Mouse (Mus musculus) heart, adult 2 months (tissue): ENCODE measurements at regions not wholly inside any gene's neighbourhood (a gene's known extent, or its start where the extent isn't known, plus 50 kb on each side); places are given as distances from the start of the nearest gene placed in this dataset.

Experiments used
- DNase-seq, 2 experiments: peaks; one replicate each; pipeline ENCODE4 v3.0.0; 2021
- H3K27ac ChIP-seq: fragments of 200-600 bp; 2 replicates; pipeline ENCODE4 v1.8.1; 2022
- H3K27me3 ChIP-seq: fragments of 200-500 bp; 2 replicates; pipeline ENCODE4 v1.6.1; 2012; ENCODE audit warnings: mild to moderate bottlenecking, low read length, inconsistent platforms, mixed read lengths; ENCODE audit not compliant: control insufficient read depth, insufficient read depth
- H3K36me3 ChIP-seq: fragments of 200-500 bp; 2 replicates; pipeline ENCODE4 v1.6.1; 2012; ENCODE audit warnings: low read length, inconsistent platforms; ENCODE audit not compliant: control insufficient read depth, insufficient read depth
- H3K4me1 ChIP-seq: fragments of 200-500 bp; 2 replicates; pipeline ENCODE4 v1.6.1; 2011; ENCODE audit warnings: low read length; ENCODE audit not compliant: control insufficient read depth, insufficient read depth
- H3K4me3 ChIP-seq: fragments of 200-600 bp; 2 replicates; pipeline ENCODE4 v1.8.1; 2022
- H3K79me2 ChIP-seq: fragments of 200-500 bp; replicated peaks from 2 replicates; pipeline ENCODE4 v1.6.1; 2012; ENCODE audit warnings: mild to moderate bottlenecking, inconsistent platforms, low read length, moderate library complexity, mixed read lengths; ENCODE audit not compliant: control insufficient read depth, insufficient read depth
- H3K9ac ChIP-seq: fragments of 200-500 bp; 2 replicates; pipeline ENCODE4 v1.6.1; 2012; ENCODE audit warnings: low read depth, mild to moderate bottlenecking, control low read depth, inconsistent platforms, low read length, mixed read lengths
- CTCF ChIP-seq: fragments of 200-600 bp; IDR thresholded peaks from 2 replicates; pipeline ENCODE4 v1.8.1; 2022; ENCODE audit warnings: antibody characterized with exemption, mild to moderate bottlenecking, moderate library complexity
- EP300 ChIP-seq: fragments of 200-500 bp; IDR thresholded peaks from 2 replicates; pipeline ENCODE4 v1.6.1; 2011; ENCODE audit warnings: low read depth, low read length, control low read depth; ENCODE audit not compliant: insufficient read depth
- POLR2A ChIP-seq: fragments of 200-500 bp; IDR thresholded peaks from 2 replicates; pipeline ENCODE4 v1.6.1; 2011; ENCODE audit warnings: mild to moderate bottlenecking, low read depth, low read length, control low read depth; ENCODE audit not compliant: insufficient read depth
- WGBS: fragments of 180-500 bp; shearing (Covaris S2); methylation state at CpG from one replicate; pipeline ENCODE4 v1.1.7; 2018; 5-methylcytosine and 5-hydroxymethylcytosine counted together
- intact Hi-C: fragments of 180-260 bp; cut with DNase I; formaldehyde crosslinking; loops from one replicate; pipeline ENCODE4 v1.15.1; 2025

DNA sequence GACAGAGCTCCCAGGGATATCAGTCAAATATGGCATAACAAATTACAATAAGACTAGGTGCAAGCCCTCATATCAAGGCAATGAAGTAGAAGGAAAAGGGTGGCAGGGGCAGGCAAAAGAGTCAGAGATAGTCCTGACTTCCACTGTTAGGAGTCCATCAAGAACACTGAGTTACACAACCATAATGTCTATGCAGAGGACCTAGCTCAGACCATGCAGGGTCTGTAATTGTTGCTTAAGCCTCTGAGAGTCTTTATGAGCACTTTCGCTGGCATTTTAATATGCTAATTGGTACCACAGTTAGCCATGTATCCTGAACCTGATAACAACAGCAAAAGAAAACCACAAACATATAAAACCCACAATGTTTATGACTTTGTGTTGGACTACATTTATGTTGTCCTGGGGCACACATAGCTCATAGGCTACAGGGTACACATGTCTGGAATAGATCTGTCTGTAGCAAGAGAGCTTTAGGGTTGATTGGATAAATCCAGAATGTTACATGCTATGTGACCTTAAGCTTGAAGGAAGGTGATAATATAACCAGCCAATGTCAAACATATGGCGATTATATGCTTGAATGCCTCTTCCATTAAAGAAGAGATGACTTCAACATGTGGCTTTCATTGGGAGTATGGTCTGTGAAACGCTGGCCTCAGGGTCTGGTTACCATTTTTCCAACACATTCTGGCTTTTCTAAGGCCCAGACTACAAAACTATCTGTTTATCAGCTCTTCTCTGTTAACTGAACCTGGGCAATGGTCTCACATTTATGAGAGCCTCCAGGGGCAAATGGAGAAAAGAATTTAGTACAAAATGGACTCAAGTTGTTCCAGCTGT lies 836.6 kb downstream of the Gm9195 start:
- Histone ChIP-seq H3K4me3 (no peak overlapping the region), H3K27me3 (no peaks in the 10 kb centered on the region), H3K4me1 (no peaks in the 10 kb centered on the region), H3K36me3 (no peaks in the 10 kb centered on the region), H3K27ac (no peak overlapping the region), H3K9ac (no peak overlapping the region), H3K79me2 (no peaks in the 10 kb centered on the region)
- WGBS = 80% methylated on average over 3 of the region's 3 CpGs
- no peak for DNase-seq
- TF ChIP-seq POLR2A (no peak), EP300 (no peak), CTCF (no peak)
- intact Hi-C loops = no loop called here

DNA sequence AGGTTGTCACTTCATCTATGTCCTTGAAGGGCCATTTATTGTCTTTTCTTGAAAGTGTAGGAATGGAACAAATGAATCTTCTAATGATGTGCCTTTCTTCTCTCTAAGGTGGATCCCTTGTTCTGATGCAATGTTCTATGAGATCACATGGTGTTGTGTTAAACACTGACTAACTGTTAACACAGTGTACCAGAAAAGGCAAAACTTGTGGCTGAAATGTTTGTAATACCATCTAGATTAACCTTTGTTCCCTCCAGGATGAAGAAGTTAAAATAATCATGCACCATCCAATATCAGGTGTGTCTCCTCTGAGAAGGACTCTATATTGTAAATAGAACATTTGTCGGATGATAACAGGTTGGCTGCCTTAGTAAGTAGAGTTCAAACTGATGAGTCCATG lies 849.1 kb downstream of the Gm9195 start:
- H3K36me3 ChIP-seq = no peaks in the 10 kb centered on the region
- H3K4me3 ChIP-seq = no peak overlapping the region
- TF ChIP-seq CTCF = no peak
- TF ChIP-seq EP300 = no peak
- TF ChIP-seq POLR2A = no peak
- intact Hi-C loops = no loop called here
- H3K27ac ChIP-seq = no peak overlapping the region
- no peak overlapping the region for H3K9ac ChIP-seq
- H3K4me1 ChIP-seq = no peaks in the 10 kb centered on the region
- no peaks in the 10 kb centered on the region for H3K79me2 ChIP-seq
- H3K27me3 ChIP-seq = no peaks in the 10 kb centered on the region
- no peak for DNase-seq
- 76% methylated on average over 1 of the region's 1 CpGs for WGBS

DNA sequence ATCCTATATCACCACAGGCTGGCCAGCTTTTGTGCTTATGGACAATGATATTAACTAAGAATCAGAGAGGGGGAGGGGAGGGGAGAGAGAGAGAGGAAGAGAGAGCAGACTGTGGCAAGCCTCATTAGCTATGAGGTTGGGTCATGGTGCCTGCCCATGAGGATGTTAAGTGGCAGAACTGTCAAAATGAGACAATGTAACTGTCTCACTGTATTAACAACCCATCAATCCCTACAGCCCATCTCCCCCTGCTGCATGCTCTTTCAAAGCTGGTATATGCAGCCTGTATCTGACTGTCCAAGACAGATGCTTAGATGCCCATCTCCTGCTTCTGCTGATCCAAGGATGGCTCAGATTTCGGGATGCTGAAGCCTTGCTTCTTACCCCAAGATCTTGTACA lies 852.6 kb downstream of the Gm9195 start:
- TF ChIP-seq EP300 = no peak
- no peak for TF ChIP-seq CTCF
- TF ChIP-seq POLR2A = no peak
- Histone ChIP-seq H3K36me3 (no peaks in the 10 kb centered on the region), H3K27ac (no peak overlapping the region), H3K9ac (no peak overlapping the region), H3K4me3 (no peak overlapping the region), H3K27me3 (no peaks in the 10 kb centered on the region), H3K79me2 (no peaks in the 10 kb centered on the region), H3K4me1 (no peaks in the 10 kb centered on the region)
- WGBS = 49% methylated on average over 1 of the region's 1 CpGs
- intact Hi-C loops = loop anchor here (5.0 kb wide), 1 partner anchor 52 kb away; no protein-coding TSS in a partner anchor
- DNase-seq = no peak

DNA sequence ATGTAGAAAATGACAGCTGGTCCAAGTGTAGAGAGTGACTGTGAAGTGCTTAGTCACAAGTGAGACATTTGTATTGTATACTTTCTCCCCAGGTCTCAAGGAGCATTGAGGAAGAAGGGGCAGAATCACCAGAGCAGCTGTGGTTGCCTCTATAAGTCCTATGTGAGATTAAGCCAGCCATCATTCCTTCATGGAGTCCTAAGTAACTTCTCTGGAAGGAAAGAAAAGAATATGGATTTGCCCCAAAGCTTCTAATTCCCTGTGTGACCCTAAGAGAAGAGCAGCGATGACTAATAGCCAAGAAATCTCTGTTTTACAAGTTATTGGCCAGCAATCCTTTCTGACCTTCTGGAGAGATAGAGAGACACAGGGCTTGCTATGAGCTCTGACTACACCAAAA lies 856.5 kb downstream of the Gm9195 start:
- no peak for TF ChIP-seq POLR2A
- TF ChIP-seq EP300 = no peak
- Histone ChIP-seq H3K27me3 (no peaks in the 10 kb centered on the region), H3K27ac (no peak overlapping the region), H3K9ac (no peak overlapping the region), H3K4me1 (no peaks in the 10 kb centered on the region), H3K36me3 (no peaks in the 10 kb centered on the region), H3K79me2 (no peaks in the 10 kb centered on the region), H3K4me3 (no peak overlapping the region)
- 64% methylated on average over 1 of the region's 1 CpGs for WGBS
- DNase-seq = no peak
- intact Hi-C loops = loop anchor here (5.0 kb wide), 1 partner anchor 48 kb away; no protein-coding TSS in a partner anchor

DNA sequence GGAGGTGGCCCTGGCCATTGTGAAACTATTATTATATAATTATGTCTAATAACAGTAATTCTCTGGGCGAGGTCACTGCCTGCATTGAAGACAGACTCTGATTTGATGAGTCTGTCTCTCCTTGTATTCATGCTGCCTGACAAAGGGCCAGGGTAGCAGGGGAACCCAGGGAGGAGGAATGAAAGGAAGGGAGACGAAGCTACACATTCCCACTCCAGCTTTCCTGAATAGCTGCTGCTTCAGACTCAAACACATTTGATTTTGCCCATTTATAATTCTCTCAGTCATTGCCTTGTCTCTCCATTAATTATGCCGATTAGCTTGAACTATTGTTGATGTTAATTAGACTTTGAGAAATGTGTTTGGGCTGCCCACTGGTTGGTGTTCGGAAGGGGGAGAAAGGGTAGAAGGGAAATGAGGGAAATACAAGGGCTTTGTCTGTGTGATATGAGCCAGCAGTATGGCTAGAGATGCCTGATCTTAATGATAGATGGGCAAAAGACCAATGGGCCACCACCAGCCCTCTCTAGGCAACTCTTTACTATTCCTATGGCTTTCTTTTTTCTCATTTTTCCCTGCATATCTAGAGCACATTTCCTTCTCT lies 881.8 kb downstream of the Gm9195 start:
- H3K9ac ChIP-seq = no peak overlapping the region
- intact Hi-C loops = no loop called here
- H3K79me2 ChIP-seq = no peaks in the 10 kb centered on the region
- no peak for DNase-seq
- TF ChIP-seq CTCF (no peak), EP300 (no peak), POLR2A (no peak)
- no peaks in the 10 kb centered on the region for H3K27me3 ChIP-seq
- H3K36me3 ChIP-seq = no peaks in the 10 kb centered on the region
- no peaks in the 10 kb centered on the region for H3K4me1 ChIP-seq
- 84% methylated on average over 4 of the region's 4 CpGs for WGBS
- H3K4me3 ChIP-seq = no peak overlapping the region
- H3K27ac ChIP-seq = no peak overlapping the region

DNA sequence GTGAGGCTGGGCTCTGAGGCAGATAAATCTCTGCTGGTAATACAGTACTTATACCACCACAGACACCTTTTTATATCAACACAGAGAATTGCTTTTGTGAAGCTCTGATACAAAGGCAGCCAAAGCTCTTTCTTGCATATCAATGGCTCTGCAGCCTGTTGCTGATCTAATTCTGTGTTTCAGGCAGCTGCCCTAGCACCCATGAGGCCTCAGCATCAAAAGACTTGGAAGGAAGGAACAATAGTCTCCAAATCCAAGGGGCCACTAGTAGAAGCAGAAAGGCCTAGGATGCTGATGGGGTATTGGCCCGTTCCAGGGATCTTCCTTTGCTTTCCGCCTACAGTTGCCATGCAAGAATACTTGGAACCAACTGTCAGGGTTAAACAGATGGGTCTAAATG lies 887.9 kb downstream of the Gm9195 start:
- WGBS = 77% methylated on average over 2 of the region's 2 CpGs
- TF ChIP-seq POLR2A = no peak
- TF ChIP-seq CTCF = no peak
- TF ChIP-seq EP300 = no peak
- Histone ChIP-seq H3K79me2 (no peaks in the 10 kb centered on the region), H3K36me3 (no peaks in the 10 kb centered on the region), H3K4me3 (no peak overlapping the region), H3K9ac (no peak overlapping the region), H3K27me3 (no peaks in the 10 kb centered on the region), H3K4me1 (no peaks in the 10 kb centered on the region), H3K27ac (no peak overlapping the region)
- intact Hi-C loops = no loop called here
- DNase-seq = no peak
